In genomic region chr15:83555161-83555974, GRCm38 (mm10) we compare ENCODE assay signal across 8 mouse cellular contexts. TPM values are rescaled to one million over a fixed set of nuclear protein-coding genes. Genes with fewer than 3 reads are reported as not detected.
DNase-seq lines count a peak whose midpoint lies in the region; ATAC-seq and TF ChIP-seq lines count a peak whose summit lies in the region.

No protein-coding gene starts in this region.

- H3K4me1 ChIP-seq in hindbrain, postnatal 0 days (ENCODE audit: insufficient read depth, low read length): peaks cover 3% of the 10 kb centered on the region; the same call in 1 of the 2 replicates

- peaks cover 3% of the 10 kb centered on the region; the same call in 1 of the 2 replicates for H3K36me3 ChIP-seq in hindbrain, postnatal 0 days (ENCODE audit: insufficient read depth, low read length)

- H3K4me3 ChIP-seq in gastrocnemius, adult 2 months: peak overlapping the region; percentile 96
- peak overlapping the region; percentile 74 for H3K4me3 ChIP-seq in hindbrain, postnatal 0 days (ENCODE audit: low read length)

- intact Hi-C loops in gastrocnemius, adult 2 months (cut with DNase I): no loop called here

- TF ChIP-seq CTCF in gastrocnemius, adult 2 months (IDR thresholded peaks at IDR 0.05): no peak
- TF ChIP-seq CTCF in hindbrain, postnatal 0 days (IDR thresholded peaks at IDR 0.05; ENCODE audit: low read depth): no peak

- no peaks in the 10 kb centered on the region for H3K9me3 ChIP-seq in hindbrain, postnatal 0 days (ENCODE audit: low read length)

- peak overlapping the region; percentile 92 for H3K9ac ChIP-seq in hindbrain, postnatal 0 days (replicated peaks; ENCODE audit: low read length)

- peak; percentile 91 for DNase-seq in gastrocnemius, adult 2 months
- peak; percentile 95 for DNase-seq in hindbrain, postnatal 0 days (ENCODE audit: low spot score)
- peak; percentile 81 to 88 for DNase-seq in left cerebral cortex, adult 18-20 months (ENCODE audit: low spot score in 2 of 2)
- peak; percentile 90 to 93 for DNase-seq in lung, postnatal 4 days
- DNase-seq in retina, postnatal 1 day: peak; percentile 93
- peak; percentile 93 for DNase-seq in thymus, postnatal 4 days

- peak; percentile 87 for ATAC-seq in activated CD4-positive, CD25-positive, alpha-beta regulatory T cell, adult 4 months
- peak; percentile 85 for ATAC-seq in common myeloid progenitor, adult 5-6 weeks (replicated peaks; ENCODE audit: low read depth, poor library complexity, severe bottlenecking)
- peak; percentile 91 for ATAC-seq in hindbrain, postnatal 0 days

- peak overlapping the region; percentile 71 for H3K4me2 ChIP-seq in hindbrain, postnatal 0 days (ENCODE audit: low read depth, low read length)

- no peaks in the 10 kb centered on the region for H3K27me3 ChIP-seq in hindbrain, postnatal 0 days (ENCODE audit: insufficient read depth, low read length)

- peak overlapping the region; percentile 93 for H3K27ac ChIP-seq in gastrocnemius, adult 2 months
- H3K27ac ChIP-seq in hindbrain, postnatal 0 days: peak overlapping the region; percentile 96

- WGBS in hindbrain, postnatal 0 days: under 1% methylated on average over 73 of the region's 74 CpGs

RNA-seq across cellular contexts. Expression of gene Tspo, which starts 8.0 kb away (rescaled TPM):
- 100 to 1,000 TPM; 372 to 374 TPM for polyA plus RNA-seq in activated CD4-positive, CD25-positive, alpha-beta regulatory T cell, adult 4 months (2017; shearing (Covaris generic))
- total RNA-seq in common myeloid progenitor, adult 5-6 weeks (2017): 60.8 and 78.3 TPM in 2 replicates
- total RNA-seq in gastrocnemius, adult 2 months (2021): 10 to 100 TPM; 22.2 to 22.7 TPM
- 5.0 and 9.6 TPM in 2 replicates for total RNA-seq in hindbrain, postnatal 0 days (2014; rRNA removed)
- 17.1 and 17.3 TPM in 2 replicates for polyA plus RNA-seq in hindbrain, postnatal 0 days (2015; fragmentation: Nextera tagmentation; extraction: Ambion mirVana)
- 10 to 100 TPM in 1 of 2 experiments, 1 to 10 TPM in 1; 7.9 to 10.6 TPM for total RNA-seq in left cerebral cortex, adult 18-20 months (2021)

RNA-seq across cellular contexts. Expression of gene Mcat, which starts 8.2 kb away (rescaled TPM):
- polyA plus RNA-seq in activated CD4-positive, CD25-positive, alpha-beta regulatory T cell, adult 4 months (2017; shearing (Covaris generic)): 1 to 10 TPM; 3.3 to 3.4 TPM
- total RNA-seq in common myeloid progenitor, adult 5-6 weeks (2017): 15.0 and 25.3 TPM in 2 replicates
- total RNA-seq in gastrocnemius, adult 2 months (2021): 10 to 100 TPM; 18.6 to 23.8 TPM
- total RNA-seq in hindbrain, postnatal 0 days (2014; rRNA removed): 50.1 and 54.2 TPM in 2 replicates
- polyA plus RNA-seq in hindbrain, postnatal 0 days (2015; fragmentation: Nextera tagmentation; extraction: Ambion mirVana): 35.2 and 36.9 TPM in 2 replicates
- 10 to 100 TPM; 17.9 to 26.0 TPM for total RNA-seq in left cerebral cortex, adult 18-20 months (2021)

RNA-seq across cellular contexts. Expression of gene Bik, which starts 28.7 kb away (rescaled TPM):
- polyA plus RNA-seq in activated CD4-positive, CD25-positive, alpha-beta regulatory T cell, adult 4 months (2017; shearing (Covaris generic)): 1 to 10 TPM; 1.1 to 2.5 TPM
- not detected in 2 replicates for total RNA-seq in common myeloid progenitor, adult 5-6 weeks (2017)
- 1 to 10 TPM in 1 of 2 experiments, under 1 TPM in 1; 0.50 to 1.2 TPM for total RNA-seq in gastrocnemius, adult 2 months (2021)
- total RNA-seq in hindbrain, postnatal 0 days (2014; rRNA removed): 0.16 and 0.97 TPM in 2 replicates
- polyA plus RNA-seq in hindbrain, postnatal 0 days (2015; fragmentation: Nextera tagmentation; extraction: Ambion mirVana): 0.68 and 1.3 TPM in 2 replicates
- not detected for total RNA-seq in left cerebral cortex, adult 18-20 months (2021)

RNA-seq across cellular contexts. Expression of gene Ttll12, which starts 39.6 kb away (rescaled TPM):
- 10 to 100 TPM; 12.2 to 14.2 TPM for polyA plus RNA-seq in activated CD4-positive, CD25-positive, alpha-beta regulatory T cell, adult 4 months (2017; shearing (Covaris generic))
- total RNA-seq in common myeloid progenitor, adult 5-6 weeks (2017): 22.5 and 26.0 TPM in 2 replicates
- total RNA-seq in gastrocnemius, adult 2 months (2021): 1 to 10 TPM; 3.4 to 4.9 TPM
- 56.9 and 60.6 TPM in 2 replicates for total RNA-seq in hindbrain, postnatal 0 days (2014; rRNA removed)
- polyA plus RNA-seq in hindbrain, postnatal 0 days (2015; fragmentation: Nextera tagmentation; extraction: Ambion mirVana): 31.3 and 32.6 TPM in 2 replicates
- 10 to 100 TPM; 11.2 to 12.4 TPM for total RNA-seq in left cerebral cortex, adult 18-20 months (2021)

RNA-seq across cellular contexts. Expression of gene Ttll1, which starts 44.7 kb away (rescaled TPM):
- polyA plus RNA-seq in activated CD4-positive, CD25-positive, alpha-beta regulatory T cell, adult 4 months (2017; shearing (Covaris generic)): 1 to 10 TPM; 8.4 to 9.8 TPM
- total RNA-seq in common myeloid progenitor, adult 5-6 weeks (2017): 6.3 and 8.5 TPM in 2 replicates
- total RNA-seq in gastrocnemius, adult 2 months (2021): 1 to 10 TPM; 2.5 to 3.8 TPM
- 36.2 and 39.2 TPM in 2 replicates for total RNA-seq in hindbrain, postnatal 0 days (2014; rRNA removed)
- polyA plus RNA-seq in hindbrain, postnatal 0 days (2015; fragmentation: Nextera tagmentation; extraction: Ambion mirVana): 91.9 and 104 TPM in 2 replicates
- total RNA-seq in left cerebral cortex, adult 18-20 months (2021): 10 to 100 TPM; 53.3 to 53.9 TPM

Comparison
In these comparisons a context has a peak if more than half of its experiments do, and no peak if none do; other contexts are left out.
1. Peak in every context shown above with its lines: DNase-seq, ATAC-seq, H3K4me3 ChIP-seq and H3K27ac ChIP-seq.